Mouse (Mus musculus) neutrophil, adult 83 days (primary cell): ENCODE data around the gene Dusp21. TPM values are rescaled to one million over a fixed set of nuclear protein-coding genes. Genes with fewer than 3 reads are reported as not detected.

ENCODE experiments used
- total RNA-seq, 2 experiments: library from RNA; stranded (reverse); gene quantifications; one replicate each; pipeline ENCODE4 v1.2.4; 2023

Gene Dusp21
- total RNA-seq: not detected

DNA sequence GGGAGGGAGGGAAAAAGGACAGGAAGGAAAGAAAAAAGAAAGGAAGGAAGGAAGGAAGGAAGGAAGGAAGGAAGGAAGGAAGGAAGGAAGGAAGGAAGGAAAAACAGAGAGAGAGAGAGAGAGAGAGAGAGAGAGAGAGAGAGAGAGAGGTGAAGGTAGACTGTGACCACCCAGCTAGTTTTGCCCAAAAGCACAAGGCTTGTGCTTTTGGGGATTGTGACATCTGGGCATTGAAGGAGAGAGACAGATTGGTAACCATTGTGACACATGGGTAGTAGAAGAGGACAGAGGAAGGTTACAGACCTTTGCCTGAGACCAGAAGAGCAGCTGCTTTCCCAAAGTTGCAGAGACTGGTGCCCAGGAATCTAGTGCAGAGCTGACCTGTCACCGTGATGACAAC is at the start of gene Dusp21:
Gene Dusp21, plus strand, starts transcription at position 301 of the 400 bp plus-strand sequence.

DNA sequence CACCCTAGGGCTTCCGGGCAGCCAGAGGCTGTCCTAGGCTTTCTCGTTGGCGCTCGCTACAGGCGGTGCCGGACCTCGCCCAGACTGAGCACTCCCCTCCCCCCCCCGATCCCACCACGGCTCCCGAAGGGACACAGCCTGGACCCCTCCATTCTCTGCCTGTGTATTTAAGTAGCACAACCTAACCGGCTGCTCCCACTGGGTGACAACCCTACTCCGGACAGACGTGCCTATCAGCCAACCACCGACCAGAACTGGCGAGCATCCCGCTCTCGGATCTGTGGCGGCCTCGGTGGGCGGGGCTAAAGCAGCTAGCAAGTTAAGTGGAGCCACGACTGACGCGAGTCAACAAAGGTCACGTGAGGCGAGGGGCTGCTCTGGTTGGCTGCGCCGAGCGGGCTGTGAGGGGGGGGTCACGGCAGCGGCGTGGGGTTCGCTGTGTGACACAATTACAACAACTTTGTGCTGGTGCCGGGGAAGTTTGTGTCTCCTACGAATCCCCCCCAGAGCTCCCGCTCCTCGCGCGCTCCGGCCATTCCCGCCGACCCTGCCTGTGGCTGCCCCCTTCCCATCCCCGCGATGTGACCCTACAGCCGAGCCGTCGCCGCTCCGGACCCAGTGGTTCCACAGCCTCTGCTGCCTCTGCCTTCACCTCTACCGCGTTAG is 16.7 kb downstream of the Dusp21 start, which contains the start of gene Kdm6a:
Gene Kdm6a, plus strand, starts transcription at position 384 of the 666 bp plus-strand sequence.

Other genes starting within 250 kb of the Dusp21 start
- gene Kdm6a, start 16.7 kb downstream of the Dusp21 start, total RNA-seq: 10 to 100 TPM; 50.3 to 87.3 TPM